ENCODE assay signal across 9 mouse cellular contexts in genomic region chr3:152089178-152089577, GRCm38 (mm10).
DNase-seq lines count a peak whose midpoint lies in the region; ATAC-seq and TF ChIP-seq lines count a peak whose summit lies in the region.
"Had no signal": no experiment of that assay in that cellular context is flagged by ENCODE, and none has a peak within 500 bp of the region (broad histone marks: within the 10 kb centered on the region; RNA-seq: fewer than 3 reads in every experiment).

No protein-coding gene starts in this region.

- H3K4me2 ChIP-seq in CH12.LX (ENCODE audit: insufficient read depth, low read depth, poor library complexity, severe bottlenecking) = 0 out of 2 replicates have a peak overlapping the region, but pooled peaks have one; percentile 31
- H3K4me2 ChIP-seq in heart, postnatal 0 days (ENCODE audit: low read depth, low read length) = no peak overlapping the region
- H3K4me2 ChIP-seq in midbrain, embryonic 16.5 days (ENCODE audit: low read length) = no peak overlapping the region

- TF ChIP-seq CTCF in CH12.LX (conservative IDR thresholded peaks at IDR 0.05 in 1 of 2, IDR thresholded peaks at IDR 0.05 in 1 of 2; ENCODE audit: low read depth in 2 of 2, low read length in 2 of 2) = peak; percentile 94 to 99
- peak; percentile 93 for TF ChIP-seq CTCF in heart, postnatal 0 days (IDR thresholded peaks at IDR 0.05; ENCODE audit: low read depth)

- no peak overlapping the region for H3K4me3 ChIP-seq in CH12.LX (replicated peaks in 1 of 3; ENCODE audit: low read depth in 2 of 3, low read length in 2 of 3, poor library complexity in 1 of 3)
- no peak overlapping the region for H3K4me3 ChIP-seq in heart, postnatal 0 days (ENCODE audit: low read depth, low read length)
- no peak overlapping the region for H3K4me3 ChIP-seq in midbrain, embryonic 16.5 days (ENCODE audit: low read depth, low read length)
- H3K4me3 ChIP-seq: erythroblast, embryonic 14.5 days had no signal

- no peak; the same call in none of the 2 replicates for TF ChIP-seq RAD21 in CH12.LX (IDR thresholded peaks at IDR 0.05; ENCODE audit: low read depth, low read length)

- TF ChIP-seq POLR2A in CH12.LX (IDR thresholded peaks at IDR 0.05; ENCODE audit: low read depth, low read length) = no peak

- no peak for ATAC-seq in heart, postnatal 0 days (ENCODE audit: insufficient read depth, low read depth)
- 0 out of 2 replicates have a peak, but pooled peaks have one; percentile 46 for ATAC-seq in midbrain, embryonic 16.5 days

- peaks cover 11% of the 10 kb centered on the region for H3K27me3 ChIP-seq in CH12.LX (replicated peaks)
- H3K27me3 ChIP-seq in heart, postnatal 0 days (ENCODE audit: control insufficient read depth, insufficient read depth, low read length) = no peaks in the 10 kb centered on the region
- no peaks in the 10 kb centered on the region for H3K27me3 ChIP-seq in midbrain, embryonic 16.5 days (ENCODE audit: control insufficient read depth, insufficient read depth, low read depth, low read length)

- WGBS in heart, postnatal 0 days = 6% methylated on average over 4 of the region's 4 CpGs
- WGBS in midbrain, embryonic 16.5 days = 4% methylated on average over 4 of the region's 4 CpGs

- H3K36me3 ChIP-seq in CH12.LX (replicated peaks in 1 of 2; ENCODE audit: control insufficient read depth in 1 of 2, insufficient read depth in 1 of 2, low read length in 1 of 2) = no peaks in the 10 kb centered on the region
- H3K36me3 ChIP-seq in heart, postnatal 0 days (replicated peaks; ENCODE audit: control insufficient read depth, insufficient read depth, low read length) = no peaks in the 10 kb centered on the region
- H3K36me3 ChIP-seq in midbrain, embryonic 16.5 days (ENCODE audit: control insufficient read depth, insufficient read depth, low read length) = no peaks in the 10 kb centered on the region

- dilution Hi-C loops in CH12.LX (cut with MboI; ENCODE audit: extremely low pct_ligation_motif_present, extremely low pct_unique_long_range_greater_than_20kb, low sequenced_read_pairs) = no loop called here

- DNase-seq in layer of hippocampus, postnatal 10 days (ENCODE audit: low spot score in 2 of 2) = peak; percentile 55 to 62
- no peak for DNase-seq in layer of hippocampus, adult 9-11 months
- DNase-seq in CH12.LX (ENCODE audit: extremely low read depth) = peak; percentile 65
- DNase-seq in adrenal gland, postnatal 25 days = peak; percentile 56
- DNase-seq in heart, postnatal 0 days (ENCODE audit: low spot score) = peak; percentile 39
- DNase-seq in kidney, postnatal 25 days = peak; percentile 58 to 72
- DNase-seq in Muller cell, postnatal 12 days (ENCODE audit: inconsistent ontology term) = no peak

- no peaks in the 10 kb centered on the region for H3K79me2 ChIP-seq in CH12.LX (replicated peaks; ENCODE audit: control insufficient read depth, extremely low read depth, insufficient read depth, poor library complexity, severe bottlenecking)

- in situ Hi-C loops in CH12.LX (cut with MboI; ENCODE audit: low pct_ligation_motif_present, low pct_unique_long_range_greater_than_20kb, low sequenced_read_pairs) = no loop called here

- H3K9ac ChIP-seq in CH12.LX (ENCODE audit: insufficient read depth, low read depth) = no peak overlapping the region
- no peak overlapping the region for H3K9ac ChIP-seq in heart, postnatal 0 days (replicated peaks; ENCODE audit: low read depth, low read length)
- no peak overlapping the region for H3K9ac ChIP-seq in midbrain, embryonic 16.5 days (ENCODE audit: low read depth, low read length)

- no peaks in the 10 kb centered on the region for H3K9me3 ChIP-seq in CH12.LX (replicated peaks; ENCODE audit: low read length)
- no peaks in the 10 kb centered on the region for H3K9me3 ChIP-seq in heart, postnatal 0 days (replicated peaks; ENCODE audit: control insufficient read depth, low read length)
- no peaks in the 10 kb centered on the region for H3K9me3 ChIP-seq in midbrain, embryonic 16.5 days (replicated peaks; ENCODE audit: control insufficient read depth, low read length, poor library complexity, severe bottlenecking)

- TF ChIP-seq EP300 in CH12.LX (IDR thresholded peaks at IDR 0.05; ENCODE audit: low read length) = no peak
- no peak for TF ChIP-seq EP300 in heart, postnatal 0 days (IDR thresholded peaks at IDR 0.05; ENCODE audit: low read depth)

- H3K27ac ChIP-seq in CH12.LX (ENCODE audit: insufficient read depth, low read depth) = no peak overlapping the region
- no peak overlapping the region for H3K27ac ChIP-seq in heart, postnatal 0 days (ENCODE audit: low read depth)
- H3K27ac ChIP-seq in midbrain, embryonic 16.5 days (ENCODE audit: low read length) = no peak overlapping the region

- peaks cover 7 to 15% of the 10 kb centered on the region in 2 experiments for H3K4me1 ChIP-seq in CH12.LX (ENCODE audit: control insufficient read depth in 1 of 2, insufficient read depth in 2 of 2)
- no peaks in the 10 kb centered on the region for H3K4me1 ChIP-seq in heart, postnatal 0 days (ENCODE audit: control insufficient read depth, insufficient read depth)
- H3K4me1 ChIP-seq in midbrain, embryonic 16.5 days (ENCODE audit: control insufficient read depth, insufficient read depth, low read length) = no peaks in the 10 kb centered on the region

TF ChIP-seq in CH12.LX, 34 proteins besides CTCF, POLR2A, EP300 and RAD21:
- TF ChIP-seq ZC3H11A (IDR thresholded peaks at IDR 0.05; ENCODE audit: low read depth, low read length) (peak; percentile 92), BHLHE40 (IDR thresholded peaks at IDR 0.05; ENCODE audit: low read depth, low read length) (no peak; the same call in 1 of the 2 replicates), NRF1 (IDR thresholded peaks at IDR 0.05; ENCODE audit: low read depth, low read length) (0 out of 2 replicates have a peak, but pooled peaks have one; percentile 12), CHD1 (IDR thresholded peaks at IDR 0.05; ENCODE audit: low read depth, low read length) (no peak), SIN3A (IDR thresholded peaks at IDR 0.05; ENCODE audit: low read length) (no peak), MAFK (IDR thresholded peaks at IDR 0.05; ENCODE audit: insufficient replicate concordance, low read length) (no peak), PAX5 (IDR thresholded peaks at IDR 0.05; ENCODE audit: low read length) (no peak), E2F4 (IDR thresholded peaks at IDR 0.05; ENCODE audit: insufficient replicate concordance, low read depth, low read length) (no peak), JUN (IDR thresholded peaks at IDR 0.05; ENCODE audit: insufficient read depth, low read depth, low read length) (no peak), MXI1 (IDR thresholded peaks at IDR 0.05; ENCODE audit: low read depth, low read length) (peak; percentile 40; the same call in 1 of the 2 replicates), ZMIZ1 (IDR thresholded peaks at IDR 0.05; ENCODE audit: low read depth, low read length) (no peak), USF1 (IDR thresholded peaks at IDR 0.05; ENCODE audit: low read depth, low read length) (no peak), USF2 (conservative IDR thresholded peaks at IDR 0.05; ENCODE audit: low read depth, low read length) (no peak), MEF2A (IDR thresholded peaks at IDR 0.05; ENCODE audit: borderline replicate concordance, low read depth, low read length) (peak; percentile 49; the same call in 1 of the 2 replicates), TBP (conservative IDR thresholded peaks at IDR 0.05; ENCODE audit: low read depth, low read length) (no peak), MAZ (IDR thresholded peaks at IDR 0.05; ENCODE audit: low read depth, low read length) (no peak), IRF4 (IDR thresholded peaks at IDR 0.05; ENCODE audit: low read depth, low read length) (peak; percentile 52; the same call in 1 of the 2 replicates), ELF1 (IDR thresholded peaks at IDR 0.05; ENCODE audit: low read depth, low read length) (no peak; the same call in 1 of the 2 replicates), MAX (IDR thresholded peaks at IDR 0.05; ENCODE audit: low read length) (no peak; the same call in 1 of the 2 replicates), ETS1 (conservative IDR thresholded peaks at IDR 0.05; ENCODE audit: low read depth, low read length) (no peak), CHD2 (IDR thresholded peaks at IDR 0.05; ENCODE audit: low read length) (no peak), GABPA (IDR thresholded peaks at IDR 0.05; ENCODE audit: insufficient replicate concordance, low read depth, low read length) (no peak), TCF12 (IDR thresholded peaks at IDR 0.05; ENCODE audit: low read depth, low read length) (peak; percentile 55; the same call in 1 of the 2 replicates), ZKSCAN1 (IDR thresholded peaks at IDR 0.05; ENCODE audit: borderline replicate concordance, low read depth, low read length) (no peak), ZNF384 (IDR thresholded peaks at IDR 0.05; ENCODE audit: low read depth, low read length) (peak; percentile 42; the same call in 1 of the 2 replicates), SMC3 (IDR thresholded peaks at IDR 0.05; ENCODE audit: low read depth, low read length) (peak; percentile 97), NELFE (IDR thresholded peaks at IDR 0.05; ENCODE audit: low read depth, low read length) (no peak; the same call in 1 of the 2 replicates), JUND (conservative IDR thresholded peaks at IDR 0.05; ENCODE audit: low read depth, low read length) (no peak), UBTF (IDR thresholded peaks at IDR 0.05; ENCODE audit: low read depth, low read length) (no peak), KAT2A (IDR thresholded peaks at IDR 0.05; ENCODE audit: insufficient replicate concordance, low read length) (no peak), POLR2AphosphoS2 (IDR thresholded peaks at IDR 0.05; ENCODE audit: low read depth, low read length) (no peak), RCOR1 (conservative IDR thresholded peaks at IDR 0.05; ENCODE audit: low read depth, low read length) (no peak; the same call in 1 of the 2 replicates), HCFC1 (IDR thresholded peaks at IDR 0.05; ENCODE audit: low read depth, low read length) (peak; percentile 18; the same call in 1 of the 2 replicates), MYC (IDR thresholded peaks at IDR 0.05; ENCODE audit: low read depth, low read length) (peak; percentile 77)

Comparison
In these comparisons a context has a peak if more than half of its experiments do, and no peak if none do; other contexts are left out.
1. DNase-seq: peak in layer of hippocampus, postnatal 10 days (2 of 2), CH12.LX (single experiment), adrenal gland, postnatal 25 days (single experiment), heart, postnatal 0 days (single experiment) and kidney, postnatal 25 days (2 of 2); none in layer of hippocampus, adult 9-11 months (single experiment) and Muller cell, postnatal 12 days (single experiment).